Comparison of ENCODE assay signal across 10 mouse cellular contexts in the genomic region with DNA sequence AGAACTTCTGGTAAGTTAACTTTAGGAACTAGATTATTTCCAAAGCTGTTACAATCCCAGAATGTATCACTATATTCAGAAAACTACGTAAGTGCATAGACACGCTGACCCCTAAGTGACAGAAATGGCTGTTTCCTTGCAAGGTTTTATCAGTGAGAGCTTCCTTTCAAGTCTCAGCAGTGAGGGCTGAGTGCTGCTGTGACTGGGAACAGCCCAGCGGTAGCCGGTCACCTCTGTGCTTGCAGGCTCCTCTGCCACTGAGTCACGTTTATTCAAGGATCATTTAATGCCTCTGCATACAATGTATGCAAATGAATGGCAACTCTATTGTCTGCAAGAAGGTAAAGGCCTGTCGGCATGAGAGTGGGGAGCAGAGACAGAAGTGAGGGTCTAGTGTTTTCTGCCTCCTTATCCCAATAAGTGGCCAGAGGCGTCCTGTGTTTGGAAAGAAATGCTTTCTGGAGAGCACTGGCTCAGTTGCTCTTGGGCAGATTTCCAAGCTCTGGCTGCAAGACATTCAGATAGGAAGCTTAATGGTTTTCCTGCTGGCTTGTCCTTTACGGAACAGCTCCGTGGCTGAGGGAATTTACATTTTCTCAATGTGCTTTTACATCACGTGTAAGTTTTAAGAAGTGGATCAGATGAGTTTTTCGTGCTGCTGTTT. TPM values are rescaled to one million over a fixed set of nuclear protein-coding genes. Genes with fewer than 3 reads are reported as not detected.
A peak's percentile ranks its signal among the peaks of the same experiment; 100 is the strongest.
DNase-seq lines count a peak whose midpoint lies in the region; ATAC-seq and TF ChIP-seq lines count a peak whose summit lies in the region.
"Had no signal": no experiment of that assay in that cellular context is flagged by ENCODE, and none has a peak within 500 bp of the region (broad histone marks: within the 10 kb centered on the region; RNA-seq: fewer than 3 reads in every experiment).

No protein-coding gene starts in this region.

- no peaks in the 10 kb centered on the region; the same call in 1 of the 2 replicates for H3K27me3 ChIP-seq in cerebellum, adult 2 months (ENCODE audit: control insufficient read depth, insufficient read depth, low read length)
- H3K27me3 ChIP-seq in midbrain, embryonic 14.5 days (ENCODE audit: control insufficient read depth, insufficient read depth, low read length): no peaks in the 10 kb centered on the region
- H3K27me3 ChIP-seq in midbrain, embryonic 11.5 days (ENCODE audit: control insufficient read depth, insufficient read depth, low read length): no peaks in the 10 kb centered on the region
- no peaks in the 10 kb centered on the region for H3K27me3 ChIP-seq in heart, embryonic 10.5 days (ENCODE audit: insufficient read depth, poor library complexity, severe bottlenecking)
- H3K27me3 ChIP-seq: embryonic facial prominence, embryonic 15.5 days had no signal

- no peak overlapping the region for H3K4me3 ChIP-seq in cerebellum, adult 2 months (replicated peaks; ENCODE audit: insufficient read depth, low read depth, low read length)
- no peak overlapping the region for H3K4me3 ChIP-seq in midbrain, embryonic 14.5 days (replicated peaks; ENCODE audit: low read depth, low read length)
- H3K4me3 ChIP-seq in midbrain, embryonic 11.5 days (ENCODE audit: low read depth, low read length): no peak overlapping the region
- peak overlapping the region; percentile 40; the same call in 1 of the 2 replicates for H3K4me3 ChIP-seq in heart, embryonic 10.5 days
- H3K4me3 ChIP-seq: embryonic facial prominence, embryonic 15.5 days had no signal

- peak; percentile 65 to 76 for DNase-seq in cerebellum, postnatal 10 days
- no peak for DNase-seq in cerebellum, adult 2 months
- peak; percentile 65 for DNase-seq in midbrain, embryonic 14.5 days
- DNase-seq in midbrain, embryonic 11.5 days (ENCODE audit: low spot score, missing footprints): no peak
- peak; percentile 88 for DNase-seq in heart, embryonic 10.5 days (ENCODE audit: low spot score)
- peak; percentile 36 for DNase-seq in lung, postnatal 14 days
- no peak for DNase-seq in urinary bladder, postnatal 10 days (ENCODE audit: low spot score)

- no peak overlapping the region for H3K27ac ChIP-seq in cerebellum, adult 2 months (ENCODE audit: insufficient read depth, low read length)
- no peak overlapping the region for H3K27ac ChIP-seq in midbrain, embryonic 14.5 days (replicated peaks; ENCODE audit: low read depth, low read length)
- H3K27ac ChIP-seq in midbrain, embryonic 11.5 days (ENCODE audit: low read depth, low read length): no peak overlapping the region
- peak overlapping the region; percentile 79 for H3K27ac ChIP-seq in heart, embryonic 10.5 days
- H3K27ac ChIP-seq: embryonic facial prominence, embryonic 15.5 days; liver, embryonic 14.5 days had no signal

- no peaks in the 10 kb centered on the region for H3K36me3 ChIP-seq in midbrain, embryonic 14.5 days (ENCODE audit: control insufficient read depth, insufficient read depth, low read length)
- H3K36me3 ChIP-seq in midbrain, embryonic 11.5 days (ENCODE audit: control insufficient read depth, insufficient read depth, low read length): no peaks in the 10 kb centered on the region
- H3K36me3 ChIP-seq in heart, embryonic 10.5 days: no peaks in the 10 kb centered on the region
- H3K36me3 ChIP-seq: embryonic facial prominence, embryonic 15.5 days had no signal

- H3K9ac ChIP-seq in midbrain, embryonic 14.5 days (replicated peaks; ENCODE audit: low read length): no peak overlapping the region
- H3K9ac ChIP-seq in midbrain, embryonic 11.5 days (ENCODE audit: low read length): no peak overlapping the region
- H3K9ac ChIP-seq: embryonic facial prominence, embryonic 15.5 days; liver, embryonic 14.5 days had no signal

- no peak for TF ChIP-seq CTCF in cerebellum, adult 2 months (IDR thresholded peaks at IDR 0.05; ENCODE audit: borderline replicate concordance, insufficient read depth, low read depth, low read length)

- H3K9me3 ChIP-seq in midbrain, embryonic 14.5 days (ENCODE audit: control insufficient read depth, low read length): no peaks in the 10 kb centered on the region
- no peaks in the 10 kb centered on the region for H3K9me3 ChIP-seq in midbrain, embryonic 11.5 days (ENCODE audit: control insufficient read depth, low read length)
- no peaks in the 10 kb centered on the region for H3K9me3 ChIP-seq in heart, embryonic 10.5 days
- H3K9me3 ChIP-seq: embryonic facial prominence, embryonic 15.5 days had no signal

- H3K4me2 ChIP-seq in midbrain, embryonic 14.5 days (ENCODE audit: low read length): no peak overlapping the region
- H3K4me2 ChIP-seq in midbrain, embryonic 11.5 days: no peak overlapping the region
- H3K4me2 ChIP-seq: embryonic facial prominence, embryonic 15.5 days had no signal

- WGBS in cerebellum, adult 2 months: 39% methylated on average over 11 of the region's 11 CpGs
- WGBS in midbrain, embryonic 14.5 days: 29% methylated on average over 11 of the region's 11 CpGs
- 38% methylated on average over 11 of the region's 11 CpGs for WGBS in midbrain, embryonic 11.5 days
- 14% methylated on average over 11 of the region's 11 CpGs for WGBS in heart, embryonic 10.5 days

- no peak for TF ChIP-seq POLR2A in cerebellum, adult 2 months (IDR thresholded peaks at IDR 0.05; ENCODE audit: borderline replicate concordance, insufficient read depth, low read length)

- H3K4me1 ChIP-seq in cerebellum, adult 2 months (ENCODE audit: control insufficient read depth, insufficient read depth, low read length): peaks cover 4% of the 10 kb centered on the region; the same call in 1 of the 2 replicates
- no peaks in the 10 kb centered on the region for H3K4me1 ChIP-seq in midbrain, embryonic 14.5 days (ENCODE audit: control insufficient read depth, insufficient read depth, low read length)
- no peaks in the 10 kb centered on the region for H3K4me1 ChIP-seq in midbrain, embryonic 11.5 days (ENCODE audit: control insufficient read depth, insufficient read depth, low read length)
- peaks cover 12% of the 10 kb centered on the region for H3K4me1 ChIP-seq in heart, embryonic 10.5 days
- H3K4me1 ChIP-seq: embryonic facial prominence, embryonic 15.5 days had no signal

- no peak for ATAC-seq in midbrain, embryonic 14.5 days (ENCODE audit: low FRiP score, low TSS enrichment)
- no peak for ATAC-seq in midbrain, embryonic 11.5 days (ENCODE audit: low FRiP score)
- ATAC-seq in CD4-positive, CD25-positive, alpha-beta regulatory T cell, adult 4 months: no peak

RNA-seq across cellular contexts. Expression of a gene that starts 43.7 kb away (rescaled TPM):
- polyA plus RNA-seq in cerebellum, adult 2 months (2012; rRNA removed): 11.6 and 15.3 TPM in 2 replicates
- 20.9 and 21.4 TPM in 2 replicates for polyA plus RNA-seq in midbrain, embryonic 14.5 days (2014; fragmentation: Nextera tagmentation; extraction: Ambion mirVana)
- polyA plus RNA-seq in midbrain, embryonic 11.5 days (2014; fragmentation: Nextera tagmentation; extraction: Ambion mirVana): 12.0 and 13.4 TPM in 2 replicates
- polyA plus RNA-seq in heart, embryonic 10.5 days (2016; fragmentation: Nextera tagmentation; extraction: Ambion mirVana): 8.5 and 8.9 TPM in 2 replicates
- polyA plus RNA-seq in CD4-positive, CD25-positive, alpha-beta regulatory T cell, adult 4 months (2017; shearing (Covaris generic)): 1 to 10 TPM in 1 of 2 experiments, under 1 TPM in 1; 0.91 to 2.4 TPM

Comparison
In these comparisons a context has a peak if more than half of its experiments do, and no peak if none do; other contexts are left out.
1. DNase-seq: peak in cerebellum, postnatal 10 days (2 of 2), midbrain, embryonic 14.5 days (single experiment), heart, embryonic 10.5 days (single experiment) and lung, postnatal 14 days (single experiment); none in cerebellum, adult 2 months (0 of 2), midbrain, embryonic 11.5 days (single experiment) and urinary bladder, postnatal 10 days (single experiment).